Mouse (Mus musculus) kidney, embryonic 15.5 days (tissue): ENCODE data around the gene Rnaseh2c. TPM values are rescaled to one million over a fixed set of nuclear protein-coding genes. Genes with fewer than 3 reads are reported as not detected.

Experiments
- ATAC-seq: fragments of 200-750 bp; cut with Nextera tagmentation; replicated peaks from 2 replicates; pipeline ENCODE4 v1.8.0; 2017; ENCODE audit warnings: moderate TSS enrichment; ENCODE audit not compliant: low FRiP score
- H3K27ac ChIP-seq: fragments of 300-500 bp; sonication (generic); 2 replicates; pipeline ENCODE4 v1.5.1; 2015; ENCODE audit warnings: mild to moderate bottlenecking, inconsistent platforms
- H3K27me3 ChIP-seq: fragments of 300-500 bp; sonication (generic); 2 replicates; pipeline ENCODE4 v1.6.1; 2015; ENCODE audit warnings: inconsistent platforms
- H3K36me3 ChIP-seq: fragments of 300-500 bp; sonication (generic); 2 replicates; pipeline ENCODE4 v1.6.1; 2015; ENCODE audit warnings: inconsistent platforms
- H3K4me1 ChIP-seq: fragments of 300-500 bp; sonication (generic); 2 replicates; pipeline ENCODE4 v1.6.1; 2015; ENCODE audit warnings: inconsistent platforms
- H3K4me2 ChIP-seq: fragments of 300-500 bp; sonication (generic); 2 replicates; pipeline ENCODE4 v1.6.1; 2015; ENCODE audit warnings: moderate library complexity, mild to moderate bottlenecking, inconsistent platforms
- H3K4me3 ChIP-seq: fragments of 300-500 bp; sonication (generic); replicated peaks from 2 replicates; pipeline ENCODE4 v1.5.1; 2015; ENCODE audit warnings: mild to moderate bottlenecking, inconsistent platforms
- H3K9ac ChIP-seq: fragments of 300-500 bp; sonication (generic); 2 replicates; pipeline ENCODE4 v1.6.1; 2015; ENCODE audit warnings: mild to moderate bottlenecking, inconsistent platforms
- H3K9me3 ChIP-seq: fragments of 300-500 bp; sonication (generic); replicated peaks from 2 replicates; pipeline ENCODE4 v1.6.1; 2016; ENCODE audit warnings: inconsistent platforms
- WGBS: fragments of 180-500 bp; shearing (Covaris S2); methylation state at CpG from one replicate; pipeline ENCODE4 v1.1.7; 2015; ENCODE audit warnings: mixed read lengths; 5-methylcytosine and 5-hydroxymethylcytosine counted together
- polyA plus RNA-seq: library from polyadenylated mRNA; unstranded; fragments of >200 nt; fragmentation: Nextera tagmentation; extraction: Ambion mirVana; gene quantifications from 2 replicates; pipeline ENCODE4 v1.2.1, GENCODE M21; 2015

Gene Rnaseh2c
- polyA plus RNA-seq, 1 experiment from 2014 or later, result 163 TPM

GRCm38 (mm10) chr19:5640339-5640738 lies 38.7 kb downstream of the Rnaseh2c start:
- peaks cover 70% of the 10 kb centered on the region for H3K36me3 ChIP-seq
- no peak overlapping the region for H3K4me3 ChIP-seq
- no peak for ATAC-seq
- no peaks in the 10 kb centered on the region for H3K27me3 ChIP-seq
- H3K4me2 ChIP-seq, result no peak overlapping the region
- 0 out of 2 replicates have a peak overlapping the region, but pooled peaks have one; percentile 1 for H3K27ac ChIP-seq
- peaks cover 41% of the 10 kb centered on the region for H3K4me1 ChIP-seq
- H3K9ac ChIP-seq, result no peak overlapping the region
- H3K9me3 ChIP-seq, result no peaks in the 10 kb centered on the region
- 52% methylated on average over 9 of the region's 9 CpGs for WGBS

DNA sequence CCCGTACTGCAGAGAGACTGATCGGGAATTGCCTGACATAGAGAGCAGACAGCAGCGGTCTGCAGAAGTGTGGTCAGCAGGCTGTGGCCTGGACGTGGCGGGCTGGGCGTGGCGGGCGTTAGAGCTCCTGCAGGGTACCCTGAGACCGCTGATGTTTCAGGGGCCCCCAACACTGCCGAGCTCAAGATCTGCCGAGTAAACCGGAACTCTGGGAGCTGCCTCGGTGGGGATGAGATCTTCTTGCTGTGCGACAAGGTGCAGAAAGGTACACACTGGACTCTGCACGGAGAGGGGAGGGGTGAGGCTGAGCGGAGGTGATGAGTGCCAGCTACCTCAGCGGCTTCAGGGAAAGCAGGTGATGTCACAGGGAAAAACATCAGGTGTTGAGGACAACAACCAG lies 39.3 kb downstream of the Rnaseh2c start:
- H3K36me3 ChIP-seq, result peaks cover 77% of the 10 kb centered on the region
- no peak overlapping the region for H3K4me2 ChIP-seq
- ATAC-seq, result no peak
- 90% methylated on average over 17 of the region's 17 CpGs for WGBS
- H3K9me3 ChIP-seq, result no peaks in the 10 kb centered on the region
- H3K27ac ChIP-seq, result no peak overlapping the region
- H3K4me3 ChIP-seq, result no peak overlapping the region
- H3K4me1 ChIP-seq, result peaks cover 39% of the 10 kb centered on the region
- no peaks in the 10 kb centered on the region for H3K27me3 ChIP-seq
- no peak overlapping the region for H3K9ac ChIP-seq

GRCm38 (mm10) chr19:5641641-5642040 lies 40.0 kb downstream of the Rnaseh2c start:
- ATAC-seq, result no peak
- Histone ChIP-seq H3K4me2 (no peak overlapping the region), H3K4me1 (peaks cover 33% of the 10 kb centered on the region), H3K4me3 (no peak overlapping the region), H3K27ac (no peak overlapping the region), H3K27me3 (no peaks in the 10 kb centered on the region), H3K9me3 (no peaks in the 10 kb centered on the region), H3K9ac (no peak overlapping the region), H3K36me3 (peaks cover 83% of the 10 kb centered on the region)
- WGBS, result 93% methylated on average over 8 of the region's 8 CpGs

DNA sequence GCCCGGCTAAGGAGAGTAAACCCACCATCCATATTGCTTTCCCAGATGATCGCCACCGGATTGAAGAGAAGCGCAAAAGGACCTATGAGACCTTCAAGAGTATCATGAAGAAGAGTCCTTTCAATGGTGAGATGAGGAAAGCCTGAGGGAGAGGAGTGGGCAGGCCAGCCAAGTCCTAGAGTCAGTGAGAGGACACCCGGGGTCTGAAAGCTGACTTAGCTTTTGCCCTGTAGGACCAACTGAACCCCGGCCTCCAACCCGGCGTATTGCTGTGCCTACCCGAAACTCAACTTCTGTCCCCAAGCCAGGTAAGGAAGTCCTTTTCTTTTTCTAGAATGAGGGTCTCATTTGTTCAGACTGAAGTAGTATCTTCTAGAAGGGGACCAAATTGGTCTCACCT lies 43.6 kb downstream of the Rnaseh2c start:
- Histone ChIP-seq H3K27ac (no peak overlapping the region), H3K4me2 (no peak overlapping the region), H3K36me3 (peaks cover 78% of the 10 kb centered on the region), H3K9ac (no peak overlapping the region), H3K4me3 (no peak overlapping the region), H3K27me3 (no peaks in the 10 kb centered on the region), H3K9me3 (no peaks in the 10 kb centered on the region), H3K4me1 (peaks cover 30% of the 10 kb centered on the region)
- ATAC-seq, result no peak
- WGBS, result 97% methylated on average over 9 of the region's 9 CpGs

GRCm38 (mm10) chr19:5646731-5647330 lies 45.2 kb downstream of the Rnaseh2c start:
- Histone ChIP-seq H3K27ac (no peak overlapping the region), H3K27me3 (no peaks in the 10 kb centered on the region), H3K9me3 (no peaks in the 10 kb centered on the region), H3K9ac (no peak overlapping the region), H3K36me3 (peaks cover 78% of the 10 kb centered on the region), H3K4me3 (no peak overlapping the region), H3K4me1 (peaks cover 23% of the 10 kb centered on the region), H3K4me2 (no peak overlapping the region)
- WGBS, result 90% methylated on average over 8 of the region's 8 CpGs
- ATAC-seq, result no peak

- Histone ChIP-seq H3K36me3 (peaks cover 78% of the 10 kb centered on the region), H3K27ac (peak overlapping the region; percentile 90)
- WGBS, result 93% methylated on average over 6 of the region's 6 CpGs
These were observed 46.1 kb downstream of the Rnaseh2c start for GRCm38 (mm10) chr19:5647791-5648190.

DNA sequence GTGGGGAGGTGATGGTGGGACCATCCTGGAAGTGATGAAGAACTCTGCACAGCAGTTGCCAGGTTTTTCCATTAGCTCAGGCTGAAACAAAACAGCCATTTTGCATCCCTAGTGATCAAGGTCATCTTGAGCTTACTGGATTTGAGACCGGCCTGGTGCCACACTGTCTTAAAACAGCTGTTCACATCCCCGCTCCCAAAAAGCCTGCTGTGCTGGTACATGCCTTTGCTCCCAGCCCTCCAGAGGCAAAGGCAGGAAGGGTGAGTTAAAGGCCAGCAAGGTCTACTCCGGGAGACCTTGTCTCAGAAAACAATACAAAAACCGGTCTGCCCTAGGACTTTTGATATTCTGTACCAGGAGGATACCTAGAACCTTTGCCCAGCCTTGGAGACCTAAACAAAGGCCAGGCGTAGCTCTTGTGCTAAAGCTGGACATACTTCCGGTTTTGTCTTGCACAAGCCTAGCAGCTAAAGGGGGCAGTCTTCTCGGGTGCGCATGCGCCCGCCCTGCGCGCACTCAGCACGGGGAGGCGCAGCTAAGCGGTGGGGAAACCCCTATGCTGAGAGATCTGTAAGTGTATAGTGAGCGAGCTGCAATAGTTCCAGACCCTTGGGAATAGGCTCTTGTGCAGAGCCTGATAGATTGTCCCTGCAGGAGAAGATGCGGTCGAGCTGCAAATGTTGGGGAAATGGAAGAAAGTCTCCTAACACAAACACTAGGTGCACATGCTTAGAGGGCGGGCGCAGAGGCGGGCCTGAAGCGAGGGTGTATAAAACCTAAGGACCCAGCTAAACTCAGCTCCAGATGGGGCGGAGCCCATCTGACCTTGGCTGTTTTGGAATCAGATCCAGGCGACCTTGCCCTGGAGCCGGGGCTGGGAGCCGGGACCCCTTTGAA lies 47.0 kb downstream of the Rnaseh2c start:
- H3K36me3 ChIP-seq, result peaks cover 75% of the 10 kb centered on the region
- WGBS, result 13% methylated on average over 26 of the region's 26 CpGs

More at GRCm38 (mm10) chr19:5647791-5648190, 46.1 kb downstream of the Rnaseh2c start:
- Histone ChIP-seq H3K4me2 (no peak overlapping the region), H3K9ac (no peak overlapping the region), H3K9me3 (no peaks in the 10 kb centered on the region), H3K4me1 (peaks cover 23% of the 10 kb centered on the region), H3K27me3 (no peaks in the 10 kb centered on the region), H3K4me3 (no peak overlapping the region)
- no peak for ATAC-seq

GRCm38 (mm10) chr19:5649298-5649741 lies 47.6 kb downstream of the Rnaseh2c start:
- Histone ChIP-seq H3K27ac (peak overlapping the region; percentile 90), H3K4me3 (peak overlapping the region; percentile 30), H3K36me3 (peaks cover 69% of the 10 kb centered on the region), H3K4me1 (peaks cover 30% of the 10 kb centered on the region), H3K27me3 (peaks cover under 1% of the 10 kb centered on the region; the same call in 1 of the 2 replicates), H3K4me2 (peak overlapping the region; percentile 59), H3K9me3 (no peaks in the 10 kb centered on the region), H3K9ac (peak overlapping the region; percentile 37)
- ATAC-seq, result peak; percentile 37
- 43% methylated on average over 6 of the region's 6 CpGs for WGBS

More for the DNA sequence above, 47.0 kb downstream of the Rnaseh2c start:
- Histone ChIP-seq H3K27ac (peak overlapping the region; percentile 90), H3K9me3 (no peaks in the 10 kb centered on the region), H3K4me2 (peak overlapping the region; percentile 59), H3K4me3 (peak overlapping the region; percentile 30), H3K4me1 (peaks cover 23% of the 10 kb centered on the region), H3K9ac (peak overlapping the region; percentile 37), H3K27me3 (no peaks in the 10 kb centered on the region)
- ATAC-seq, result peak; percentile 88

- no peak overlapping the region for H3K9ac ChIP-seq
- no peak overlapping the region for H3K4me2 ChIP-seq
- ATAC-seq, result no peak
- WGBS, result 66% methylated on average over 12 of the region's 13 CpGs
- H3K27me3 ChIP-seq, result peaks cover 11% of the 10 kb centered on the region
- peaks cover 40% of the 10 kb centered on the region for H3K4me1 ChIP-seq
- H3K4me3 ChIP-seq, result no peak overlapping the region
- H3K36me3 ChIP-seq, result peaks cover 62% of the 10 kb centered on the region
- H3K27ac ChIP-seq, result no peak overlapping the region
- H3K9me3 ChIP-seq, result no peaks in the 10 kb centered on the region
These were observed 50.0 kb downstream of the Rnaseh2c start for GRCm38 (mm10) chr19:5651502-5652274.

- no peaks in the 10 kb centered on the region for H3K9me3 ChIP-seq
- ATAC-seq, result no peak
- WGBS, result 89% methylated on average over 6 of the region's 6 CpGs
- peaks cover 60% of the 10 kb centered on the region for H3K36me3 ChIP-seq
- no peak overlapping the region for H3K27ac ChIP-seq
- H3K27me3 ChIP-seq, result peaks cover 11% of the 10 kb centered on the region
- no peak overlapping the region for H3K4me2 ChIP-seq
- no peak overlapping the region for H3K9ac ChIP-seq
- peaks cover 44% of the 10 kb centered on the region for H3K4me1 ChIP-seq
- H3K4me3 ChIP-seq, result no peak overlapping the region
These were observed 50.9 kb downstream of the Rnaseh2c start for GRCm38 (mm10) chr19:5652570-5652969.

DNA sequence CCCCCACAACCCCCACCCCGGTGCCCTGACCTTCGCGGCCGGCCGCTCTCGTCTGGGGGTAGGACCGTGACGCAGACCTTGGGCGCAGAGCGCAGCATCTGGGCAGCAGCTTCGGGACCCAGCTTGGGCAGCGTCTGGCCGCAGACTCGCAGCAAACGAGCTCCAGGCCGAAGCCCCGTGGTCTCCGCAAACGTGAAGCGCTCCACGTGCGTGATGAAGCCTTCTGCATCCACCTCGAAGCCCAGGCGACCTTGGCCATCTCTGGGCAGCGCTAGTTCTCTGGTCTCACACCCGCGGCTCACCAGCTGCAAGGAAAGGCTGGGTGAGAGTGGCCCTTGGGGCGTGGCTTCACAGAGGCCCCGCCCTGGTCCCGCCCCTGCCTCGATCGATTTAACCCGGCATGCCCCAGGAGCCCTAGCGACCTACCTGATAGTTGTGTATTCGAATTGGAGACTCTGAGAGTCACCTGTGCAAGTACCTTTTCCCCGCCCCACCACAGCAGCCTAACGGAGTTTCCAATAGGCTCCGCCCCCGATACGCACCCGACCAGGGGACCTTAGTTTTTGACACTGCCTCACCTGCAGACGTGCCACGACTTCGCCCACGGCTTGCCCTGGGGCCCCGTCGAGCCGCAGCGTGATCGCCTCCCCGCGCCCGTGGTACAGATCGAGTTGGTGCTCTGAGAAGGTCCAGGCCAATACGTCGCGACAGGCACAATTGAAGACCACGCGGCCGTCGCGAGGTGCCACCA lies 52.5 kb downstream of the Rnaseh2c start:
- peak; percentile 71 for ATAC-seq
- Histone ChIP-seq H3K27me3 (peaks cover 11% of the 10 kb centered on the region), H3K9ac (peak overlapping the region; percentile 33; the same call in 1 of the 2 replicates), H3K4me2 (peak overlapping the region; percentile 73), H3K27ac (no peak overlapping the region), H3K4me3 (peak overlapping the region; percentile 44), H3K9me3 (no peaks in the 10 kb centered on the region), H3K36me3 (peaks cover 68% of the 10 kb centered on the region), H3K4me1 (peaks cover 32% of the 10 kb centered on the region)
- 9% methylated on average over 62 of the region's 62 CpGs for WGBS
